Mouse (Mus musculus): ENCODE measurements around the gene Zc2hc1c. TPM values are rescaled to one million over a fixed set of nuclear protein-coding genes. Genes with fewer than 3 reads are reported as not detected.

The Zc2hc1c gene
- polyA plus RNA-seq (2012; fragmentation: generic; extraction: Trizol) = 1 to 10 TPM in 1 of 2 experiments, under 1 TPM in 1; 0.71 to 1.7 TPM

DNA sequence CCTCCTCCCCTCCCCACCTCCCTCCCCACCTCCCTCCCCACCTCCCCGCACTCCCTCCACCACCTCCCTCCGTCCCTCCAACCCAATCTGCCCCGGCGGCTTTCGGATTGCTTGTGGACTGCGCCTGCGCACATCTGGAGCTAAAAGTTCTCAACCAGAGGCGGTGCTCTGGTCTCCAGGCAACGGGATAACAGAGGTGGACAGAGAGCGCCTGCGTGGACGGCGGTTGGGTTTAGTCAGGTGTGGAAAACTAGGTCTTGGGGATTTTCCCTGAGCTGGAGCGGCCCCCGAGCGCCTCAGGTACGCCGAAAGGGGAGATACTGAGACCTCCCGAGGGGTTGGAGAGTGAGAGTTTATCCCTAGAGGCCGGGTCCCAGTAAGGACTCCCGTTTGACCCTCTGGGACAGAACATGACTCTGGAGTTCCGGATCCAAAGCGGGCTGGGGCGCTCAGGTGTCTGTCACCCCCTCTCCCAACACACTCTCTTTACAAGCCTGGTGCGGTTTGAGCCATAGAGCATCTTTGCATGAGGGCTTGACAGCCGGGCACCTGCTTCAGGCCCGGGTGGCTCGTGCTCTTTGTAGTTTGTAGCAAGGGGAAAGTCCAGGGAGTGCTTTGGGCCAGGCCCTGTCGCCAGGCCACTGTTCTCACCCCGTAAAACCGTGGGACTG, at the start of gene Zc2hc1c:
Zc2hc1c (plus strand) TSS at position 106 of the 671 bp plus-strand sequence.

DNA sequence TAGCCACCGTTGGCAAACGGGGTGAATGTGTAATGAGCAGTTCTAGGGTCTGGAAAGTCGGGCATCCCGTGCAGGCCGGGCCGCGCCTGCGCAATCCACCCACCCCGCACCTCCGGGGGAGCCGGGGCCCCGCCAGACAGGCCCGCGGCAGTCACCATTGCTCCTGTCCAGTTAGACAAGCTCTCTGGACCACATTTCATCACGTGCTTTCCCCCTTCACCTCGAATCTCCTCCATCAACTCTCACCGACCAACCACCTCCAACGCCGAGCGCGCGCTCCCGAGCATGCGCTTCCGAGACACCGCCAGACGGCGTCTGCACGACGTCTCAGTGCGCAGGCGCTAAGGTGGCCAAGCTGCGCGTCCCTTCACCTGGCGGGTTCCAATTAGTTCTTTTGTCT, 18.1 kb upstream of the Zc2hc1c start, which contains the start of gene Mlh3:
Mlh3 (minus strand) TSS at position 281 of the 400 bp plus-strand sequence.

GRCm38 (mm10) chr12:85287809-85288485, 444 bp upstream of the Zc2hc1c start, which contains the start of gene Acyp1:
TSS of gene Acyp1 (minus strand) at chr12:85288438.

GRCm38 (mm10) chr12:85339243-85339729, 50.9 kb downstream of the Zc2hc1c start, which contains the start of gene Nek9:
TSS of gene Nek9 (minus strand) at chr12:85339362.

Other genes starting within 250 kb of the Zc2hc1c start
- 1 to 10 TPM in 1 of 2 experiments, under 1 TPM in 1; 0.89 to 4.6 TPM for gene Prox2, start 177.8 kb upstream of the Zc2hc1c start, polyA plus RNA-seq (2012; fragmentation: generic; extraction: Trizol)
- gene Dlst, start 177.8 kb upstream of the Zc2hc1c start, polyA plus RNA-seq (2012; fragmentation: generic; extraction: Trizol) = 10 to 100 TPM; 61.0 to 80.1 TPM
- under 1 TPM; 0.34 to 0.35 TPM for gene Rps6kl1, start 137.3 kb upstream of the Zc2hc1c start, polyA plus RNA-seq (2012; fragmentation: generic; extraction: Trizol)
- 1 to 10 TPM; 4.1 to 5.0 TPM for gene Pgf, start 110.8 kb upstream of the Zc2hc1c start, polyA plus RNA-seq (2012; fragmentation: generic; extraction: Trizol)
- 100 to 1,000 TPM; 127 to 237 TPM for gene Eif2b2, start 69.1 kb upstream of the Zc2hc1c start, polyA plus RNA-seq (2012; fragmentation: generic; extraction: Trizol)
- 1 to 10 TPM in 1 of 2 experiments, under 1 TPM in 1; 0.25 to 1.5 TPM for gene Mlh3, start 18.0 kb upstream of the Zc2hc1c start, polyA plus RNA-seq (2012; fragmentation: generic; extraction: Trizol)
- 10 to 100 TPM in 1 of 2 experiments, 1 to 10 TPM in 1; 4.6 to 40.7 TPM for gene Acyp1, start 153 bp upstream of the Zc2hc1c start, polyA plus RNA-seq (2012; fragmentation: generic; extraction: Trizol)
- 10 to 100 TPM in 1 of 2 experiments, 1 to 10 TPM in 1; 3.6 to 43.4 TPM for gene Nek9, start 50.8 kb downstream of the Zc2hc1c start, polyA plus RNA-seq (2012; fragmentation: generic; extraction: Trizol)
- gene Tmed10, start 86.3 kb downstream of the Zc2hc1c start, polyA plus RNA-seq (2012; fragmentation: generic; extraction: Trizol) = 100 to 1,000 TPM in 1 of 2 experiments, 10 to 100 TPM in 1; 79.7 to 163 TPM
- 1 to 10 TPM in 1 of 2 experiments, under 1 TPM in 1; 0.07 to 2.9 TPM for gene Fos, start 185.3 kb downstream of the Zc2hc1c start, polyA plus RNA-seq (2012; fragmentation: generic; extraction: Trizol)

Measured in C3H10T1/2 (cell line).